Mouse (Mus musculus) C2C12 (cell line): ENCODE results near the gene Gm37240. TPM values are rescaled to one million over a fixed set of nuclear protein-coding genes. Genes with fewer than 3 reads are reported as not detected.

Experiments used
- H3K27me3 ChIP-seq: one replicate; pipeline ENCODE4 v1.6.1; 2011; ENCODE audit not compliant: control insufficient read depth, insufficient read depth, insufficient read length
- H3K36me3 ChIP-seq: one replicate; pipeline ENCODE4 v1.6.1; 2011; ENCODE audit not compliant: control insufficient read depth, insufficient read depth
- H3K4me3 ChIP-seq: one replicate; pipeline ENCODE4 v1.5.1; 2011; ENCODE audit warnings: mild to moderate bottlenecking, control low read depth; ENCODE audit not compliant: poor library complexity, insufficient read depth, severe bottlenecking
- H3K79me2 ChIP-seq: one replicate; pipeline ENCODE4 v1.6.1; 2011; ENCODE audit not compliant: control insufficient read depth, insufficient read depth
- H3K79me3 ChIP-seq: one replicate; pipeline ENCODE4 v1.6.1; 2011; ENCODE audit warnings: low read depth, control low read depth
- H3ac ChIP-seq: one replicate; pipeline ENCODE3; 2011; ENCODE audit warnings: low read depth; ENCODE audit not compliant: control insufficient read depth, insufficient read length
- CEBPB ChIP-seq: IDR thresholded peaks from one replicate; pipeline ENCODE4 v1.6.1; 2011; ENCODE audit warnings: low read depth, mild to moderate bottlenecking, control low read depth, moderate library complexity
- CTCF ChIP-seq: IDR thresholded peaks from one replicate; pipeline ENCODE4 v1.5.1; 2011; ENCODE audit not compliant: control insufficient read depth, insufficient read depth, insufficient read length
- FOSL1 ChIP-seq: IDR thresholded peaks from one replicate; pipeline ENCODE4 v1.8.0; 2011; ENCODE audit warnings: mild to moderate bottlenecking, low read length; ENCODE audit not compliant: poor library complexity, insufficient read depth, severe bottlenecking
- MAX ChIP-seq: IDR thresholded peaks from one replicate; pipeline ENCODE4 v1.6.1; 2011; ENCODE audit warnings: mild to moderate bottlenecking, control low read depth
- MYOD1 ChIP-seq: IDR thresholded peaks from one replicate; pipeline ENCODE4 v1.6.1; 2011; ENCODE audit warnings: low read depth; ENCODE audit not compliant: control insufficient read depth, insufficient read length
- MYOG ChIP-seq: IDR thresholded peaks from one replicate; pipeline ENCODE4 v1.6.1; 2011; ENCODE audit not compliant: control insufficient read depth, insufficient read length; ENCODE audit errors: extremely low read depth
- USF1 ChIP-seq: IDR thresholded peaks from one replicate; pipeline ENCODE4 v1.6.1; 2011; ENCODE audit warnings: low read depth, mild to moderate bottlenecking, control low read depth, moderate library complexity
- polyA plus RNA-seq: library from polyadenylated mRNA; unstranded; fragments of >200 nt; fragmentation: generic; extraction: Trizol; gene quantifications from one replicate; pipeline ENCODE4 v1.2.1, GENCODE M21; 2012; ENCODE audit warnings: missing spikeins

Gm37240 gene
- polyA plus RNA-seq, 1 experiment, result 7.3 TPM

GRCm38 (mm10) chr3:85106956-85107355 lies 780.4 kb downstream of the Gm37240 start:
- TF ChIP-seq FOSL1, result no peak
- Histone ChIP-seq H3ac (no peak overlapping the region), H3K79me3 (no peaks in the 10 kb centered on the region), H3K27me3 (no peaks in the 10 kb centered on the region), H3K4me3 (no peak overlapping the region), H3K36me3 (no peaks in the 10 kb centered on the region), H3K79me2 (no peaks in the 10 kb centered on the region)

- no peak for TF ChIP-seq CTCF
- no peak for TF ChIP-seq CEBPB
- TF ChIP-seq MYOD1, result no peak
- no peak for TF ChIP-seq MAX
- TF ChIP-seq MYOG, result no peak
- TF ChIP-seq USF1, result no peak
- no peak for TF ChIP-seq FOSL1
- Histone ChIP-seq H3K36me3 (no peaks in the 10 kb centered on the region), H3ac (no peak overlapping the region), H3K27me3 (no peaks in the 10 kb centered on the region), H3K4me3 (no peak overlapping the region), H3K79me3 (no peaks in the 10 kb centered on the region), H3K79me2 (no peaks in the 10 kb centered on the region)
These were observed 783.0 kb downstream of the Gm37240 start for GRCm38 (mm10) chr3:85104301-85104700.

- Histone ChIP-seq H3K27me3 (peaks cover 4% of the 10 kb centered on the region), H3K4me3 (no peak overlapping the region), H3K79me2 (no peaks in the 10 kb centered on the region), H3K36me3 (no peaks in the 10 kb centered on the region), H3K79me3 (no peaks in the 10 kb centered on the region), H3ac (no peak overlapping the region)
- TF ChIP-seq MAX (no peak), CEBPB (no peak), USF1 (no peak), CTCF (no peak), MYOG (no peak), FOSL1 (no peak), MYOD1 (no peak)
These were observed 806.3 kb downstream of the Gm37240 start for GRCm38 (mm10) chr3:85080882-85081558.

GRCm38 (mm10) chr3:85064113-85064512 lies 823.2 kb downstream of the Gm37240 start:
- Histone ChIP-seq H3K79me2 (no peaks in the 10 kb centered on the region), H3K27me3 (peaks cover 3% of the 10 kb centered on the region), H3K79me3 (no peaks in the 10 kb centered on the region), H3K36me3 (no peaks in the 10 kb centered on the region), H3ac (no peak overlapping the region), H3K4me3 (no peak overlapping the region)
- TF ChIP-seq CTCF (no peak), MYOD1 (no peak), CEBPB (no peak), MYOG (no peak), MAX (no peak), USF1 (no peak), FOSL1 (no peak)

GRCm38 (mm10) chr3:85060153-85060552 lies 827.2 kb downstream of the Gm37240 start:
- TF ChIP-seq CEBPB (no peak), MAX (no peak), MYOD1 (no peak), FOSL1 (no peak), MYOG (no peak), CTCF (no peak), USF1 (no peak)
- H3K79me3 ChIP-seq, result no peaks in the 10 kb centered on the region
- H3K79me2 ChIP-seq, result no peaks in the 10 kb centered on the region
- H3K36me3 ChIP-seq, result no peaks in the 10 kb centered on the region
- no peak overlapping the region for H3ac ChIP-seq
- peaks cover 8% of the 10 kb centered on the region for H3K27me3 ChIP-seq
- no peak overlapping the region for H3K4me3 ChIP-seq

GRCm38 (mm10) chr3:85057245-85057644 lies 830.1 kb downstream of the Gm37240 start:
- H3ac ChIP-seq, result no peak overlapping the region
- no peaks in the 10 kb centered on the region for H3K79me2 ChIP-seq
- H3K36me3 ChIP-seq, result no peaks in the 10 kb centered on the region
- TF ChIP-seq USF1 (no peak), MYOD1 (no peak), CEBPB (no peak), MAX (no peak), FOSL1 (no peak), CTCF (no peak), MYOG (no peak)
- no peaks in the 10 kb centered on the region for H3K79me3 ChIP-seq
- H3K4me3 ChIP-seq, result no peak overlapping the region
- peaks cover 8% of the 10 kb centered on the region for H3K27me3 ChIP-seq
